Mouse (Mus musculus): ENCODE measurements around the gene Tspyl3. TPM values are rescaled to one million over a fixed set of nuclear protein-coding genes. Genes with fewer than 3 reads are reported as not detected.

Gene Tspyl3
- total and polyA plus RNA-seq, 2 experiments from 2014 or later, result 30.1 to 54.7 TPM

DNA sequence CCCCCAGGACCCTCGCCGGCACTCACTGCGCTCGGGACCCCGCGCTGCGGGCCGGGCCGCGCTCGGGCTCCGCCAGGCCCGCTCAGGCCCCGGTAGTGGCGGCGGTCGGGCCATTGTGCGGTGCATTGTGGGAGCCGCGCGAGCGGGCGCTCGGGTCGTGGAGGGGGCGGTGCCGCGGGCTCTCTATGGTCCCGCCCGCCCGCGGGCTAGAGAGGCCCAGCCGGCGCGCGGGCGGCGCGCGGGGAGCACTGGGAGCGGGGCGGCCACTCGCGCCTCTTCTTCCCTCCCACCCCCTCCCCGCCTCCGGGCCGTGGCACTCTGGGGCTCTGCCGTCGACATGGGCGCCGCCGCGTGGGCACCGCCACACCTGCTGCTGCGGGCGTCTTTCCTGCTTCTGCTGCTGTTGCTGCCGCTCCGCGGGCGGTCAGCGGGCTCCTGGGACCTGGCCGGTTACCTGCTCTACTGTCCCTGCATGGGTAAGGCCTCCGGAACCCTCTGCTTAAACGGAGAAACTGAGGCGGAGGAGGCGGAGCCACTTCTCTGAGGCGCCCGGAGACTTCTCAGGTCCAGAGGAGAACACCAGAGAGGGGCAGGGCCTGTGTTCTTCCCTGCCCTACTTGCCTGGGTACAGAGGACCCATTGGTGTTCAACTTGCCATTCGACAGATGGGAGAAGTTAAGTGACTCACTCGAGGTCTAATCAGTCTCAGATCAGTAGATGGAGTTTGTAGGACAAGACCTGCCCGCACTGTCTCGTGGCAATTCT, 16.2 kb upstream of the Tspyl3 start, which contains the start of the genes Plagl2 and Pofut1:
TSS of gene Plagl2 (minus strand) at position 177 of the 765 bp plus-strand sequence.
TSS of gene Pofut1 (plus strand) at position 284 of the 765 bp plus-strand sequence.
- Histone ChIP-seq H3K27me3 (ENCODE audit: insufficient read depth, low read length) (no peaks in the 10 kb centered on the region), H3K4me2 (ENCODE audit: low read depth, low read length, poor library complexity, severe bottlenecking) (peak within 1 kb of the TSS; percentile 87), H3K4me1 (ENCODE audit: insufficient read depth, low read length) (peaks cover 19% of the 10 kb centered on the region), H3K4me3 (ENCODE audit: low read depth, low read length) (peak within 1 kb of the TSS; percentile 94), H3K9ac (replicated peaks; ENCODE audit: low read length, poor library complexity, severe bottlenecking) (peak within 1 kb of the TSS; percentile 97), H3K9me3 (ENCODE audit: low read length) (no peaks in the 10 kb centered on the region), H3K36me3 (ENCODE audit: insufficient read depth, low read length) (no peaks in the 10 kb centered on the region), H3K27ac (ENCODE audit: low read depth, low read length) (peak within 1 kb of the TSS; percentile 82)
- TF ChIP-seq CTCF (IDR thresholded peaks at IDR 0.05), result peak; percentile 38
- DNase-seq (ENCODE audit: low spot score) (peak; percentile 95), ATAC-seq (ENCODE audit: low FRiP score) (peak; percentile 97)
- under 1% methylated on average over 53 of the region's 72 CpGs for WGBS

DNA sequence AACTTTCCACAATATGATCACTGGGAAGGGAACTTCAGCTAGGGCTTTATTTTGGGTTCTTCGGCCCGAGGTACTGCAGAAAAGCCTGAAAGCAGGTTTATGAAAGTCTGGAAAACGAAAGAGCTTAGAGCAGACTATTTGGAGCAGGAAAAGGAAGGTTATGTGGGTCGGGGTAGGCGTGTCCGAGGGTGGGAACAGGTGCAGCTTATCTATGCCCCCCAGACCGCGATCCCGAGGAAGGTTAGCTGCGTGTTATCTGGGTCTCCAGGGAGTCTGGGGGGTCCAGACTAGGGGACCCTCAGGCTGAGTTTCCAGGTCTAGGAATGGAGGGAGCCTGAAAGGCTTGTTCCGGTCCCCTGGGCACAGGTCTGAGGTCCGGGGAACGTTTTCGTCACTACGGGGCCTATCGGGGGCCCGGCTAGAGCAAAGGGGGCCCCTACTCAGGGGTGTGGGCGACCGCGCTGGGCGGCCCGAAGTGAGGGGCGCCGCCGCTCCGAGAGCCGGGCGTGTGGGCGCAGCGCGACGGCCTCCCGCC, 15.5 kb upstream of the Tspyl3 start:
- ATAC-seq (ENCODE audit: low FRiP score) (peak; percentile 74), DNase-seq (ENCODE audit: low spot score) (no peak)
- WGBS, result 0% methylated on average over 33 of the region's 33 CpGs
- Histone ChIP-seq H3K4me3 (ENCODE audit: low read depth, low read length) (peak overlapping the region; percentile 94), H3K27me3 (ENCODE audit: insufficient read depth, low read length) (no peaks in the 10 kb centered on the region), H3K36me3 (ENCODE audit: insufficient read depth, low read length) (peaks cover 5% of the 10 kb centered on the region; the same call in 1 of the 2 replicates), H3K9me3 (ENCODE audit: low read length) (no peaks in the 10 kb centered on the region), H3K4me2 (ENCODE audit: low read depth, low read length, poor library complexity, severe bottlenecking) (peak overlapping the region; percentile 87), H3K27ac (ENCODE audit: low read depth, low read length) (peak overlapping the region; percentile 82), H3K4me1 (ENCODE audit: insufficient read depth, low read length) (peaks cover 19% of the 10 kb centered on the region), H3K9ac (replicated peaks; ENCODE audit: low read length, poor library complexity, severe bottlenecking) (peak overlapping the region; percentile 97)
- no peak for TF ChIP-seq CTCF (IDR thresholded peaks at IDR 0.05)

DNA sequence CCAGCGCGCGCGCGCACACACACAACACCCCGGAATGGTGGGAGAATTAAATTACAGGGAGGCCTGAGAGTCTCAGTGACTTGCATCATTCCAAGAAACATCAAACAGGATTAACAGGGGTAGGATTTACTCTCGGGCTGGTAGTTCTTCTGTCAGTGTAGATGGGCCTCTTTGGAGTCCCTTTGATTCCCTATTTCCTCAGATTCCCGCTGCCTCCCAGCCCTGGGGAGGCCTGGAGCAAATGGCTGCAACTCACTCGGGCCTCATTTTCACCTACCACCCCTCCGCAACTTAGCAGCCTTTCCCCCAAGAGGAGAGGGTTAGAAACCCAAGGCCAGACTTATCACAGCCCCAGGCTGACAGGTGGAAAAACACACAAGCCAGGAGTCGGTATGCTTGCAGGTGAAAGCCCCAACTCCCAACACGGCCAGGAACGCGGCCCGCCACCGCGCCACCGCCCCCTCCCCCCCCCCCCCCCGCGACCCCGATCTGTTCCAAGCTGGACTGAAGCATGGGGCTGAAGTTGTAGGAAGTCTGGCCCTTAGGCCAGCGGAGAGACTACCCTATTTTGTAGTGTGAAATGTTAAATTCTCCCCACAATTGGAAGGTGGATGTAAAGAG, 14.7 kb upstream of the Tspyl3 start:
- peak overlapping the region; percentile 94 for H3K4me3 ChIP-seq (ENCODE audit: low read depth, low read length)
- no peak for ATAC-seq (ENCODE audit: low FRiP score)
- peak overlapping the region; percentile 87 for H3K4me2 ChIP-seq (ENCODE audit: low read depth, low read length, poor library complexity, severe bottlenecking)
- peak; percentile 21 for DNase-seq (ENCODE audit: low spot score)
- peak overlapping the region; percentile 97 for H3K9ac ChIP-seq (replicated peaks; ENCODE audit: low read length, poor library complexity, severe bottlenecking)
- H3K36me3 ChIP-seq (ENCODE audit: insufficient read depth, low read length), result peaks cover 12% of the 10 kb centered on the region
- TF ChIP-seq CTCF (IDR thresholded peaks at IDR 0.05), result no peak
- 2% methylated on average over 22 of the region's 22 CpGs for WGBS
- no peaks in the 10 kb centered on the region for H3K9me3 ChIP-seq (ENCODE audit: low read length)
- peaks cover 19% of the 10 kb centered on the region for H3K4me1 ChIP-seq (ENCODE audit: insufficient read depth, low read length)
- no peaks in the 10 kb centered on the region for H3K27me3 ChIP-seq (ENCODE audit: insufficient read depth, low read length)
- H3K27ac ChIP-seq (ENCODE audit: low read depth, low read length), result peak overlapping the region; percentile 38; the same call in 1 of the 2 replicates

DNA sequence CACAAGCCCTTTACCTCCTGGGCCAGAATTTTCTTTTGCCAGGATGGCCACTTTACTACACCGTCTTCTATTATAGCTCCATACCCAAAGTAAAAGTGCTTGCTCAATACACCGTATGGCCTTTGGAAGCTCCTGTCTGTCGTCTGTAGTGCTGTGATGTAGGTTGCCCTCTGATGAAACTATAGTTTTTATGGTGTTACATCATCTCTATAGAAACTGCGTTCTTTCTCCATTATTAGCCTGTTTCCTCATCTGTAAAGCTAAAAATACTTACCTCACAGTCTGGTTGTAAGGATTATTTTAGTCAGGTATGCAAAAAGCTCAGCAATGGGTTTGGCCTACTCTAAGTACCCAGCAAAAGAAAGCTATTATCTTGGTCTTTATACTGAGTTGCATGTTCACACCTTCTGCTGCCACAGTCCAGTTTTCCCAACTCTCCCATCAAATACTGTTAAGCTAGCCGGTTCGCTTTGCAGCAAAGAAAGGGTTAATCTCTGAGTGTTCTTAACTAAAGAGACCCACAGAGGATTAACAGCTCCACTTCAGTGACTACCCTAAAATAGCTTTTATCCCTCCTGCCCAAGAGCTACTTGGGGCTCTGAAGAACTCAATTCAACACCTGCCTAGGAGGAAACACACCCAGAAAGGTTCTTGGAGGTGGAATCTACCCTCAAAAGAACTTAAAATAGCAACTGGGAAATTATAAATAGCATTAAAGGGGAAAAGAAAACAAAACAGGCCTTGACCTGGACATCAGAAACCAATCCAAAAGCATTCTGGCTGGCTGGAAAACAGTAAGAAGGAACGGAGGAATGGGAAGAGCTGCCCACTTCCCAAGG, 14.0 kb upstream of the Tspyl3 start:
- Histone ChIP-seq H3K27me3 (ENCODE audit: insufficient read depth, low read length) (no peaks in the 10 kb centered on the region), H3K36me3 (ENCODE audit: insufficient read depth, low read length) (peaks cover 18% of the 10 kb centered on the region), H3K9me3 (ENCODE audit: low read length) (no peaks in the 10 kb centered on the region), H3K27ac (ENCODE audit: low read depth, low read length) (no peak overlapping the region), H3K4me3 (ENCODE audit: low read depth, low read length) (peak overlapping the region; percentile 94), H3K9ac (replicated peaks; ENCODE audit: low read length, poor library complexity, severe bottlenecking) (0 out of 2 replicates have a peak overlapping the region, but pooled peaks have one; percentile 97), H3K4me2 (ENCODE audit: low read depth, low read length, poor library complexity, severe bottlenecking) (peak overlapping the region; percentile 87), H3K4me1 (ENCODE audit: insufficient read depth, low read length) (peaks cover 19% of the 10 kb centered on the region)
- 37% methylated on average over 7 of the region's 7 CpGs for WGBS
- ATAC-seq (ENCODE audit: low FRiP score) (no peak), DNase-seq (ENCODE audit: low spot score) (no peak)
- no peak for TF ChIP-seq CTCF (IDR thresholded peaks at IDR 0.05)

DNA sequence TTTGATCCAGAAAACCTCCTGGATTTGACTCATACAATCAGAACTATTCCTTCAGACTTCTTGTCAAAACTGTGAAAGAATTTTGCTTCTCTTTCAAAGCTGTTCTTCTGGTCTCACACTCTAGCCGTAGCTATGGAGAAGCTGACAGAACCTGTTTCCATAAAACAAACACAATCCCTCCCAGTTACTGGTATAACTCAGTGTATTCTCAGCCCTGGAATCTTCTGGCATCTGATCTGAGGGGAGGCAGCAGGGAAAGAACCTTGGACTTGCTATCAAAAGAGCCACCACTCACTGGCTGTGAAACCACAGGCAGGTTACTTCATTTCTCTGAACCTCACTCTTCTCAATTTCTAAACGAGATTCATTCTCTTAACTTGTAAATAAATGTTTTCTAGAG, 13.2 kb upstream of the Tspyl3 start:
- no peak for TF ChIP-seq CTCF (IDR thresholded peaks at IDR 0.05)
- 53% methylated on average over 2 of the region's 2 CpGs for WGBS
- Histone ChIP-seq H3K27ac (ENCODE audit: low read depth, low read length) (no peak overlapping the region), H3K4me2 (ENCODE audit: low read depth, low read length, poor library complexity, severe bottlenecking) (no peak overlapping the region), H3K9ac (replicated peaks; ENCODE audit: low read length, poor library complexity, severe bottlenecking) (no peak overlapping the region), H3K9me3 (ENCODE audit: low read length) (no peaks in the 10 kb centered on the region), H3K27me3 (ENCODE audit: insufficient read depth, low read length) (no peaks in the 10 kb centered on the region), H3K36me3 (ENCODE audit: insufficient read depth, low read length) (peaks cover 24% of the 10 kb centered on the region), H3K4me1 (ENCODE audit: insufficient read depth, low read length) (peaks cover 19% of the 10 kb centered on the region), H3K4me3 (ENCODE audit: low read depth, low read length) (no peak overlapping the region)
- ATAC-seq (ENCODE audit: low FRiP score), result no peak
- DNase-seq (ENCODE audit: low spot score), result no peak

All from midbrain, postnatal 0 days (tissue).